8 mouse cellular contexts compared by ENCODE assay signal in genomic region chr13:62558189-62559110, GRCm38 (mm10). TPM values are rescaled to one million over a fixed set of nuclear protein-coding genes. Genes with fewer than 3 reads are reported as not detected.
DNase-seq lines count a peak whose midpoint lies in the region; ATAC-seq and TF ChIP-seq lines count a peak whose summit lies in the region.
"Not testable (repeated sequence)": the region's sequence is repeated elsewhere in the genome, so short reads cannot be mapped to it uniquely, and the experiment has no call there.

Gene Zfp935 (minus strand): TSS chr13:62558511.

- H3K36me3 ChIP-seq in heart, embryonic 10.5 days: peaks cover 19% of the 10 kb centered on the region
- not testable (repeated sequence) for H3K36me3 ChIP-seq in kidney, embryonic 14.5 days (ENCODE audit: control insufficient read depth, insufficient read depth, low read length); limb, embryonic 14.5 days (ENCODE audit: control insufficient read depth, insufficient read depth, low read length); midbrain, embryonic 16.5 days (ENCODE audit: control insufficient read depth, insufficient read depth, low read length)

- H3K9ac ChIP-seq in kidney, embryonic 14.5 days (ENCODE audit: low read depth, low read length): peak within 1 kb of the TSS; percentile 45; the same call in 1 of the 2 replicates
- peak within 1 kb of the TSS; percentile 50 for H3K9ac ChIP-seq in limb, embryonic 14.5 days (ENCODE audit: low read depth, low read length, severe bottlenecking)
- peak within 1 kb of the TSS; percentile 54; the same call in 1 of the 2 replicates for H3K9ac ChIP-seq in midbrain, embryonic 16.5 days (ENCODE audit: low read depth, low read length)

- TF ChIP-seq POLR2A in bone marrow, adult 2 months (IDR thresholded peaks at IDR 0.05; ENCODE audit: borderline replicate concordance, control insufficient read depth, low read depth, low read length); embryonic fibroblast, embryonic 13.5 days (IDR thresholded peaks at IDR 0.05; ENCODE audit: low read depth, low read length); limb, embryonic 14.5 days (IDR thresholded peaks at IDR 0.05; ENCODE audit: borderline replicate concordance, extremely low read depth, insufficient read depth, insufficient read length): not testable (repeated sequence)

- DNase-seq in 3T3-L1 (ENCODE audit: low read depth, low spot score): peak; percentile 34
- DNase-seq in heart, embryonic 10.5 days (ENCODE audit: low spot score): peak; percentile 75
- DNase-seq in limb, embryonic 14.5 days (ENCODE audit: low spot score): peak; percentile 2
- peak; percentile 75 to 80 for DNase-seq in spleen, postnatal 36 days (ENCODE audit: low spot score in 2 of 2)

- peak; percentile 60; the same call in 1 of the 2 replicates for ATAC-seq in kidney, embryonic 14.5 days (ENCODE audit: low FRiP score, low TSS enrichment)
- not testable (repeated sequence) for ATAC-seq in limb, embryonic 14.5 days (ENCODE audit: low FRiP score, low read depth)
- peak; percentile 75; the same call in 1 of the 2 replicates for ATAC-seq in midbrain, embryonic 16.5 days

- not testable (repeated sequence) for H3K4me1 ChIP-seq in bone marrow, adult 2 months (ENCODE audit: control insufficient read depth, insufficient read depth, low read length); embryonic fibroblast, embryonic 13.5 days (ENCODE audit: control insufficient read depth, insufficient read depth, low read length); heart, embryonic 10.5 days; kidney, embryonic 14.5 days (ENCODE audit: control insufficient read depth, insufficient read depth, low read length); limb, embryonic 14.5 days (ENCODE audit: control insufficient read depth, insufficient read depth, low read length); midbrain, embryonic 16.5 days (ENCODE audit: control insufficient read depth, insufficient read depth, low read length)

- TF ChIP-seq CTCF in bone marrow, adult 2 months (IDR thresholded peaks at IDR 0.05; ENCODE audit: control insufficient read depth, insufficient read depth, low read length); embryonic fibroblast, embryonic 13.5 days (IDR thresholded peaks at IDR 0.05; ENCODE audit: borderline replicate concordance, insufficient read depth, low read length): not testable (repeated sequence)

- H3K9me3 ChIP-seq in heart, embryonic 10.5 days; limb, embryonic 14.5 days (ENCODE audit: control insufficient read depth, low read length); midbrain, embryonic 16.5 days (replicated peaks; ENCODE audit: control insufficient read depth, low read length, poor library complexity, severe bottlenecking): not testable (repeated sequence)
- H3K9me3 ChIP-seq in kidney, embryonic 14.5 days (ENCODE audit: control insufficient read depth, low read length): peaks cover 12% of the 10 kb centered on the region

- H3K27ac ChIP-seq in bone marrow, adult 2 months (ENCODE audit: control insufficient read depth, insufficient read depth, low read depth, low read length, poor library complexity); embryonic fibroblast, embryonic 13.5 days (ENCODE audit: insufficient read depth, low read length); kidney, embryonic 14.5 days (ENCODE audit: low read depth, low read length); limb, embryonic 14.5 days (replicated peaks; ENCODE audit: low read depth, low read length); midbrain, embryonic 16.5 days (ENCODE audit: low read length): not testable (repeated sequence)
- H3K27ac ChIP-seq in heart, embryonic 10.5 days: peak within 1 kb of the TSS; percentile 75

- not testable (repeated sequence) for H3K27me3 ChIP-seq in heart, embryonic 10.5 days (ENCODE audit: insufficient read depth, poor library complexity, severe bottlenecking); kidney, embryonic 14.5 days (ENCODE audit: control insufficient read depth, insufficient read depth, low read length); limb, embryonic 14.5 days (ENCODE audit: control insufficient read depth, insufficient read depth, low read length); midbrain, embryonic 16.5 days (ENCODE audit: control insufficient read depth, insufficient read depth, low read depth, low read length)

- H3K4me3 ChIP-seq in bone marrow, adult 2 months (replicated peaks; ENCODE audit: control insufficient read depth, low read depth, low read length): peak within 1 kb of the TSS; percentile 22
- peak within 1 kb of the TSS; percentile 59 for H3K4me3 ChIP-seq in embryonic fibroblast, embryonic 13.5 days (ENCODE audit: insufficient read depth, low read length)
- H3K4me3 ChIP-seq in heart, embryonic 10.5 days: peak within 1 kb of the TSS; percentile 58
- H3K4me3 ChIP-seq in kidney, embryonic 14.5 days (ENCODE audit: low read length): peak within 1 kb of the TSS; percentile 42
- H3K4me3 ChIP-seq in limb, embryonic 14.5 days (replicated peaks; ENCODE audit: low read length): peak within 1 kb of the TSS; percentile 40
- peak within 1 kb of the TSS; percentile 42 for H3K4me3 ChIP-seq in midbrain, embryonic 16.5 days (ENCODE audit: low read depth, low read length)

- WGBS in bone marrow, adult 2 months: 4% methylated on average over 27 of the region's 27 CpGs
- 3% methylated on average over 27 of the region's 27 CpGs for WGBS in heart, embryonic 10.5 days
- WGBS in kidney, embryonic 14.5 days: 1% methylated on average over 25 of the region's 27 CpGs
- WGBS in limb, embryonic 14.5 days: 3% methylated on average over 25 of the region's 27 CpGs
- WGBS in midbrain, embryonic 16.5 days: 5% methylated on average over 25 of the region's 27 CpGs

- H3K4me2 ChIP-seq in kidney, embryonic 14.5 days (replicated peaks; ENCODE audit: low read depth, low read length): peak within 1 kb of the TSS; percentile 25; the same call in 1 of the 2 replicates
- peak within 1 kb of the TSS; percentile 23; the same call in 1 of the 2 replicates for H3K4me2 ChIP-seq in limb, embryonic 14.5 days (replicated peaks; ENCODE audit: low read depth, low read length, severe bottlenecking)
- peak within 1 kb of the TSS; percentile 48 for H3K4me2 ChIP-seq in midbrain, embryonic 16.5 days (ENCODE audit: low read length)

RNA-seq across cellular contexts. Expression of gene Zfp935, which starts in this region (rescaled TPM):
- polyA plus RNA-seq in bone marrow, adult 2 months (2011; ENCODE audit: insufficient read depth, insufficient read length, low replicate concordance, missing spikeins): not detected in 2 replicates
- polyA plus RNA-seq in embryonic fibroblast, embryonic 13.5 days (2011; ENCODE audit: insufficient read length, low read depth, missing spikeins): 0.86 TPM in 1 of 2 replicates, not detected in the other
- polyA plus RNA-seq in heart, embryonic 10.5 days (2016; fragmentation: Nextera tagmentation; extraction: Ambion mirVana): not detected in 2 replicates
- 0.27 and 0.58 TPM in 2 replicates for polyA plus RNA-seq in kidney, embryonic 14.5 days (2014; fragmentation: Nextera tagmentation; extraction: Ambion mirVana)
- polyA plus RNA-seq in limb, embryonic 14.5 days (2012; rRNA removed): not detected in 2 replicates
- polyA plus RNA-seq in limb, embryonic 14.5 days (2014; fragmentation: Nextera tagmentation; extraction: Ambion mirVana): 1.6 TPM in 1 of 2 replicates, not detected in the other
- polyA plus RNA-seq in midbrain, embryonic 16.5 days (2015; fragmentation: Nextera tagmentation; extraction: Ambion mirVana): not detected in 2 replicates

Comparison
In these comparisons a context has a peak if more than half of its experiments do, and no peak if none do; other contexts are left out.
1. Peak in DNase-seq, H3K4me3 ChIP-seq and H3K27ac ChIP-seq in heart, embryonic 10.5 days; RNA of the gene not detected or under 1 TPM.
2. Peak in ATAC-seq, H3K4me3 ChIP-seq, H3K9ac ChIP-seq and H3K4me2 ChIP-seq in kidney, embryonic 14.5 days; RNA of the gene not detected or under 1 TPM.
3. Peak in ATAC-seq, H3K4me3 ChIP-seq, H3K9ac ChIP-seq and H3K4me2 ChIP-seq in midbrain, embryonic 16.5 days; RNA of the gene not detected or under 1 TPM.
4. DNase-seq: peak in every context shown above with its lines; median percentile 78 in spleen, postnatal 36 days; 75 in heart, embryonic 10.5 days; 34 in 3T3-L1; 2 in limb, embryonic 14.5 days.